Mouse (Mus musculus): Measurements from ENCODE around the gene Gng13. TPM values are rescaled to one million over a fixed set of nuclear protein-coding genes. Genes with fewer than 3 reads are reported as not detected.

Gene Gng13
- 2.6 and 2.9 TPM in 2 replicates for polyA plus RNA-seq (2015; fragmentation: Nextera tagmentation; extraction: Ambion mirVana)

DNA sequence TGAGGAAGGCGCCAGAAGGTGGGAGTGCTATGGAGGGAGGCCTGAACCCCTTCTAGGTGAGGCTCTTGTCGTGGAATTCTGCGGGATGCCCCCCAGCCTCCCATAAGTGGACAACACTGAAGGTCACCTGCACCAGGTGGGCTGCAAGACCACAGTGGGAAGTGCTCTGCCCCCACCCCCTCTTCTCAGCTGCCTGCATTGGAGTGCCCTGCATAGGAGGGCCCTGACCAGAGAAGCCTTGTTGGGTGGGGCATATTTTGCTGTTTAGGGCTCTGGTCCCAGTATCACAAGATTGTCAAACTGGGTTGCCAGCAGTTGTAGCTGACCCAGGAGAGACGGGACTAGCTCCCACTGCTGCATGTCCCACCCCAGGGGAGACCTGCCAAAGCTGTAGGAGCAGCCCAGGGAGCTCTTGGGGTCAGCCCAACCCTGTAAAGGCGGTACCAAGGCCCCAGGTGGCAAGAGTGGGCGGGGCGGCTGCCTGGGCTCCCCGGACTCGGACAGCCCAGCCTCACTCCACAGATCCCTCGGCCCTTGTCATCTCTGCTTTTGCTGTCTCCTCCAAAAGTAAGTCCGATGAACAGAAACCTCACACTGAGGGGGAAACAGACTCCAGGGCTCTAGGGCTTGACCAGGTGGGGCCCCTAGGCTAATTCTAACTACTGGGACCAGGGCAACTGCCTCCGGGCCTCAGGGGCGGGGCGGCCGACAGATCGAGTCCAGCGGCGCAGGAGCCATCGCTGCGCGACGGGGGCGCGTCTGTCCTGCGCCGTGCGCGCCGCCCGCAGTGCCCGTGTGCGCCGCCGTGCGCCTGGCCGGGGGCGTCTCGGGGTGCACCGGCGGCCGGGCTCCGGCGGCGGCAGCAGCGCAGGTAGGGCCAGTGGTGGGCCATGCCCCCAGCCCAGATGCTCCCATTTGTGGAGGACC, at the start of gene Gng13:
Gene Gng13 (plus strand): TSS at position 461 of the 927 bp plus-strand sequence.
- H3K27ac ChIP-seq = no peak within 1 kb of the TSS
- under 1% methylated on average over 45 of the region's 45 CpGs for WGBS
- H3K9me3 ChIP-seq = no peaks in the 10 kb centered on the region
- peaks cover 30% of the 10 kb centered on the region for H3K27me3 ChIP-seq (replicated peaks)
- peak within 1 kb of the TSS; percentile 93 for H3K4me2 ChIP-seq (replicated peaks)
- H3K36me3 ChIP-seq = peaks cover 7% of the 10 kb centered on the region; the same call in 1 of the 2 replicates
- ATAC-seq = peak; percentile 74
- peak within 1 kb of the TSS; percentile 41 for H3K4me3 ChIP-seq (replicated peaks)
- peak within 1 kb of the TSS; percentile 44; the same call in 1 of the 2 replicates for H3K9ac ChIP-seq
- peaks cover 12% of the 10 kb centered on the region for H3K4me1 ChIP-seq (replicated peaks)

DNA sequence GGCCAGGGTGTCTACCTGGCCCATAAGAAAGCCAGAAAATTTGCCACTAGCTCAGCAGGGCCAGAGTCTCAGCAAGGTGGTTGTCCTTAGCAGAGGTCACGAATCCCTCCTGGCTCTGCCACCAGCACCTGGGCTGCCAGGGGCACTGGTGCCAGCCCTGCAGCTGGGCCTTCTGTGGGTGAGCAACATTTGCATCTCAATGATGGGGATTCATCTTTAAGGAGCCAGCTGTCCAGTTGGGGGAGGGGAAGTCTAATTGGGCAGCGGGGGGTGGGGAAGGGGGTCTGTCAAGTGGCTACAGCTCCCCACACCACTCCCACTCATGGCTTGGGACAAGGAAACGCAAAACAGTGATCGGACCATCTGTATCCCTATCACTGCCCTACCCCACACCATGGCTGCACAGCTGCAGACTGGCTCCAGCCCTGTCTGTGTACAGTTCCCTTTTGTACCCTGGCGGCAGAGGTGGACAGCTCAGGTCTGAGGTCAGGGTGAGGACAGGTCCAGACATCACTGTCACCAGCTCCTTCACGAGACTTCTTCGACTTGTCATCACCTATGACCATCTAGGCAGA, 48.4 kb upstream of the Gng13 start:
- Histone ChIP-seq H3K4me3 (replicated peaks) (no peak overlapping the region), H3K9ac (no peak overlapping the region), H3K9me3 (no peaks in the 10 kb centered on the region), H3K27me3 (replicated peaks) (no peaks in the 10 kb centered on the region), H3K4me2 (replicated peaks) (no peak overlapping the region), H3K4me1 (replicated peaks) (no peaks in the 10 kb centered on the region), H3K36me3 (no peaks in the 10 kb centered on the region), H3K27ac (no peak overlapping the region)
- ATAC-seq = no peak
- 81% methylated on average over 7 of the region's 7 CpGs for WGBS

DNA sequence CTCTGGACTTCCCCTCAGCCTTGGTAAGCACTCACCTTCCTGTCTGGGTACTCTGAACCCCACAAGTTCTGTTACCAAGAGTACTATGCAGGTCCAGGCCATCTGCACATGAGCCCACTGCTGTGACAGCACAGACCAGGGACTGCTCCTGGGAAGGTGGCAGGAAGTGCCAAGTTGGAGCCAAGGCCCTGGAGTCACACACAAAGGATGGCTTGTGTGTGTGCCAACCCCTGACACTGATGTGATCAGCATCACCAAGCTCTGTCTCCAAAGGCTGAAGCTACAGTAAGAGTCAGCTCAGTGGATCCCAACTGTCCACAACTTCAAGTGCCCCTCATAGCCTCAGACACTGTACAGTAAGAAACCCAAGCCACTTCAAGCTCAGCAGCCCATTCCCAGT, 44.0 kb upstream of the Gng13 start:
- ATAC-seq = no peak
- no peaks in the 10 kb centered on the region for H3K36me3 ChIP-seq

DNA sequence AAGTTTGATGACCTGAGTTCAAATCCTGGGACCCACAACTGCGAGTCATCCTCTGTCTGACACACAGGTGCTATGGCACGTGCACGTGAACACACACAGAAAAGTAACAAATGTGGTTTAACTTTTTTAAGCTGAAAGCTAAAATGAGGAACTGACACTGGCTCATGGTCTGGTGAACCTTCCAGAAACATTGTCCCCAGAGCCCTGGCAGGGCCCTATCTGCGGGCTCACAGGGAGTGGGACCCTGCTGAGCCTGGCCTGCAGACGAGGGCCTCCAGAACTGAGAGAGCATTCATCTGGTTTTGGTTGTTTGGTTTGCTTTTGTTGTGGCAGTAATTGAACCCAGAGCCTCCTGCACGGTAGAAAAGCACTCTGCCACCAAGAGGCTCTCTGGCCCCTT, 39.0 kb upstream of the Gng13 start:
- H3K9me3 ChIP-seq = peaks cover 5% of the 10 kb centered on the region; the same call in 1 of the 2 replicates
- H3K4me3 ChIP-seq (replicated peaks) = no peak overlapping the region
- H3K27me3 ChIP-seq (replicated peaks) = no peaks in the 10 kb centered on the region
- WGBS = 73% methylated on average over 6 of the region's 6 CpGs
- H3K9ac ChIP-seq = no peak overlapping the region
- H3K36me3 ChIP-seq = no peaks in the 10 kb centered on the region
- ATAC-seq = no peak
- H3K4me2 ChIP-seq (replicated peaks) = no peak overlapping the region
- H3K27ac ChIP-seq = no peak overlapping the region
- H3K4me1 ChIP-seq (replicated peaks) = no peaks in the 10 kb centered on the region

More for the DNA sequence above, 44.0 kb upstream of the Gng13 start:
- Histone ChIP-seq H3K4me1 (replicated peaks) (no peaks in the 10 kb centered on the region), H3K27ac (no peak overlapping the region), H3K4me2 (replicated peaks) (no peak overlapping the region), H3K4me3 (replicated peaks) (no peak overlapping the region), H3K9me3 (peaks cover 5% of the 10 kb centered on the region; the same call in 1 of the 2 replicates), H3K9ac (no peak overlapping the region), H3K27me3 (replicated peaks) (no peaks in the 10 kb centered on the region)

GRCm38 (mm10) chr17:25679818-25680217, 37.2 kb upstream of the Gng13 start:
- H3K36me3 ChIP-seq = no peaks in the 10 kb centered on the region

GRCm38 (mm10) chr17:25681636-25682035, 35.3 kb upstream of the Gng13 start:
- no peak for ATAC-seq
- Histone ChIP-seq H3K36me3 (no peaks in the 10 kb centered on the region), H3K9ac (no peak overlapping the region), H3K4me3 (replicated peaks) (no peak overlapping the region), H3K27ac (no peak overlapping the region), H3K4me1 (replicated peaks) (no peaks in the 10 kb centered on the region), H3K9me3 (peaks cover 1% of the 10 kb centered on the region; the same call in 1 of the 2 replicates), H3K27me3 (replicated peaks) (no peaks in the 10 kb centered on the region), H3K4me2 (replicated peaks) (no peak overlapping the region)
- 84% methylated on average over 4 of the region's 4 CpGs for WGBS

More at GRCm38 (mm10) chr17:25679818-25680217, 37.2 kb upstream of the Gng13 start:
- no peaks in the 10 kb centered on the region for H3K4me1 ChIP-seq (replicated peaks)
- H3K9me3 ChIP-seq = peaks cover 5% of the 10 kb centered on the region; the same call in 1 of the 2 replicates
- no peak overlapping the region for H3K27ac ChIP-seq
- H3K9ac ChIP-seq = no peak overlapping the region
- ATAC-seq = no peak
- 17% methylated on average over 5 of the region's 5 CpGs for whole genome bisulfite sequencing
- H3K4me2 ChIP-seq (replicated peaks) = no peak overlapping the region
- H3K27me3 ChIP-seq (replicated peaks) = no peaks in the 10 kb centered on the region
- no peak overlapping the region for H3K4me3 ChIP-seq (replicated peaks)

- Histone ChIP-seq H3K27me3 (replicated peaks) (0 out of 2 replicates have a peak, but pooled peaks cover 3% of the 10 kb centered on the region), H3K4me2 (replicated peaks) (no peak overlapping the region), H3K27ac (no peak overlapping the region), H3K36me3 (no peaks in the 10 kb centered on the region), H3K9ac (no peak overlapping the region), H3K4me3 (replicated peaks) (no peak overlapping the region), H3K9me3 (no peaks in the 10 kb centered on the region), H3K4me1 (replicated peaks) (no peaks in the 10 kb centered on the region)
- WGBS = 45% methylated on average over 7 of the region's 7 CpGs
- no peak for ATAC-seq
These were observed 30.6 kb upstream of the Gng13 start for GRCm38 (mm10) chr17:25686323-25686722.

DNA sequence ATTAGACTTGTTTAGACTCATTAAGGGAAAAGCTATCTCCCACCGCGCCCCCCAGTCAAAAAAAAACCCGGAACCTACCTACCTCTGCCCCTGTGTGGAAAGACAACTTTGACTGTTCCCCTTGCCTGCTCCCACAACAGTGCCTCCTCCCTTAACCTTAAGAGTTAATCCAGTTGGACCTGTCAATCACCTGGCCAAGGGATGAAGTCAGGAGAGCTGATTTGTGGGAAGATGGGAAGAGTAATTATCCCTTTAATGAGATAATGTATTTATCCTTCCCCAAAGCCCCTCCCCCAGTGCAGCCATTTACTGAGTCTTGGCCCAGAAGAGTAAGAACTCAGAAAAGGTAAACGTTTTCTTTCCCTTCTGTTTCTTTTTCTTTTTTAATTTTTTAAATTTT, 28.0 kb upstream of the Gng13 start:
- 84% methylated on average over 4 of the region's 4 CpGs for WGBS
- no peak overlapping the region for H3K4me3 ChIP-seq (replicated peaks)
- 0 out of 2 replicates have a peak, but pooled peaks cover 3% of the 10 kb centered on the region for H3K27me3 ChIP-seq (replicated peaks)
- no peaks in the 10 kb centered on the region for H3K36me3 ChIP-seq
- no peaks in the 10 kb centered on the region for H3K4me1 ChIP-seq (replicated peaks)
- H3K9ac ChIP-seq = no peak overlapping the region
- ATAC-seq = no peak
- no peak overlapping the region for H3K4me2 ChIP-seq (replicated peaks)
- no peaks in the 10 kb centered on the region for H3K9me3 ChIP-seq
- H3K27ac ChIP-seq = no peak overlapping the region

DNA sequence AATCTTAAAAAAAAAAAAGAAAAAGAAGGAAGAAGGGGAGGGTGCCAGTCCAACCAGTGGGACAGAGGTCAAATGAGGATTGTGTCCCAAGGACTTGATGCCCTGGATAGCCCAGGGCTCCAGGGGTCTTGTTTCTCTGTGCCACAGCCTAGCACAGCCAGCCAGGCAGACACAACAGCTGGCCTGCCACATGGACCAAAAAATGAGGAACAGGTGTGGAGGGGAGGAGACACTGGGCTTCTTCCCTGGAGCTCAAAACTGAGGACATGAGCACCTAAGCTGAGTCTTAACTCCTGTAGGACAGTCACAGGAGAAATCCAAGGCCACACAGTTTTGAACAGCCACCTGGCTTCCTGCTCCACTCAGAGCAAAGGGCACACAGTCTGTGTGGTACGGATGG, 20.7 kb upstream of the Gng13 start:
- Histone ChIP-seq H3K4me3 (replicated peaks) (no peak overlapping the region), H3K4me1 (replicated peaks) (no peaks in the 10 kb centered on the region), H3K9ac (no peak overlapping the region), H3K9me3 (no peaks in the 10 kb centered on the region), H3K27me3 (replicated peaks) (no peaks in the 10 kb centered on the region), H3K4me2 (replicated peaks) (no peak overlapping the region), H3K36me3 (no peaks in the 10 kb centered on the region), H3K27ac (no peak overlapping the region)
- WGBS = 38% methylated on average over 1 of the region's 1 CpGs
- ATAC-seq = no peak

DNA sequence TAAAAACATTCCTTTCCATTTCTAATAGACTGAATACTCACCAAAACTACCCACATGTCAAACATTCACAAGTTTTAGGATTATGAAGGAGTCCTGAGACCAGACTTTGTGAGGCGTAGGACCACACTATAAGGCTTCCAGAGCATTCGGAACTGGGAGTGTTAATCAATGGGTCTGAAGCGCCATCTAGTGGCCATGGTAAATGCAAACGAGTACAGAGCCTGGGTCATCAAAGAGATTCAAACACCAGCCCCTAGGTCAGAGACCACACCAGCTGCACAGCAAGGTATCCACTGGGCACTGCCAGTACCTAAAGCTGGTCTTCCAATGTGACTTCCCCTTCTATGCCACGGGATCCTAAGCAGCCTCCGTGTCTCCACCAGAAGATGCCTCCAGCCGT, 18.5 kb upstream of the Gng13 start:
- 9% methylated on average over 7 of the region's 7 CpGs for WGBS
- peak; percentile 53; the same call in 1 of the 2 replicates for ATAC-seq

DNA sequence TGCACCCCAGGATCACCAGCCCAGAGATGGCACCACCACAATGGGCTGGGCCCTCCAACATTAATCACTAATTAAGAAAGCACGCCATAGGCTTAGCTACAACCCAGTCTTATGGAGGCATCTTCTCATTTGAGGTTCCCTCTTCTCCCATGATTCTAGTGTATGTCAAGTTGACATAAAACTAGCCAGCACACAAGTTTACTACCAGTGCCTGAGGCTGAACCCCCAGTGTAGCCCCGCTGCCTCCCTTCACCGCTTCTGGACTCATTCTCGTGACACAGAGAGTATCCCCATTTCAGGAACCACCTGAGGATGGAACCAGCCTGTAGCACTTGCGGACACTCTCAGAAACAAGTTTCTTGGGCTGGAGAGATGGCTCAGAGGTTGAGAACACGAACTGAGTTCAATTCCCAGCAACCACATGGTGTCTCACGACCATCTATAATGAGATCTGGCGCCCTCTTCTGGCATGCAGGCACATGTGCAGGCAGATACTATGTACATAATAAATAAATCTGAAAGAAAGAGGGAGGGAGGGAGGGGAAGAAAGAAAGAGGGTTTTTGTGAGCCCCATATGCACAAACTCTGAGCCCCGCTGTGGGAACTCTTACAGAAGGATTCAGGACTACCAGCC, 16.0 kb upstream of the Gng13 start:
- no peak overlapping the region for H3K4me2 ChIP-seq (replicated peaks)
- H3K36me3 ChIP-seq = no peaks in the 10 kb centered on the region
- no peak overlapping the region for H3K4me3 ChIP-seq (replicated peaks)
- WGBS = 58% methylated on average over 9 of the region's 9 CpGs
- H3K4me1 ChIP-seq (replicated peaks) = no peaks in the 10 kb centered on the region
- no peak for ATAC-seq
- no peak overlapping the region for H3K9ac ChIP-seq
- H3K27ac ChIP-seq = no peak overlapping the region
- H3K9me3 ChIP-seq = no peaks in the 10 kb centered on the region
- H3K27me3 ChIP-seq (replicated peaks) = no peaks in the 10 kb centered on the region

More for the DNA sequence above, 18.5 kb upstream of the Gng13 start:
- no peaks in the 10 kb centered on the region for H3K4me1 ChIP-seq (replicated peaks)
- H3K9ac ChIP-seq = no peak overlapping the region
- no peak overlapping the region for H3K27ac ChIP-seq
- H3K27me3 ChIP-seq (replicated peaks) = no peaks in the 10 kb centered on the region
- no peaks in the 10 kb centered on the region for H3K9me3 ChIP-seq
- no peaks in the 10 kb centered on the region for H3K36me3 ChIP-seq
- no peak overlapping the region for H3K4me2 ChIP-seq (replicated peaks)
- H3K4me3 ChIP-seq (replicated peaks) = no peak overlapping the region

GRCm38 (mm10) chr17:25709994-25710393, 7.0 kb upstream of the Gng13 start:
- no peak overlapping the region for H3K27ac ChIP-seq
- no peak for ATAC-seq
- H3K4me1 ChIP-seq (replicated peaks) = no peaks in the 10 kb centered on the region
- WGBS = 87% methylated on average over 2 of the region's 2 CpGs
- no peak overlapping the region for H3K4me2 ChIP-seq (replicated peaks)
- no peaks in the 10 kb centered on the region for H3K9me3 ChIP-seq
- H3K4me3 ChIP-seq (replicated peaks) = no peak overlapping the region
- no peak overlapping the region for H3K9ac ChIP-seq
- no peaks in the 10 kb centered on the region for H3K36me3 ChIP-seq
- 0 out of 2 replicates have a peak, but pooled peaks cover 2% of the 10 kb centered on the region for H3K27me3 ChIP-seq (replicated peaks)
